Mouse (Mus musculus): ENCODE data around the gene Supt5.

Gene Supt5

DNA sequence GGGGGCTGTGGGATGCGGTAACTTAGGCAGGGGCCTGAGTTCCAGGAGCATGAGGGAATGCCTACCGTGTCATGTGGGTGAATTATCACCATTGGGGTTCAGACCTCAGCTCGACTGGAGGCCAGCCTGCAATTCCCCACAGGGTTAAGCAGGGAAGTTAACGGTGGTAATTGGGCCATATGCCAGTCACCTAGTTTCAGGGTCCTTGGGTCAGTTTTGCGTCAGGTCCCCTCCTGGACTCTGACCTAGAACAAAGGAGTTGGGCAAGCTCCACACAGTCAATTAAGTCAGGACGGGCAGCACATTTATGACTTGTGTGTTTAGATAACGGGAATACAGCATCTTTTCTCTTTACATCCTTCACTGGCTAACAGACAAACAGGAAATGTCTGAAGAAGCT lies 2.8 kb upstream of the Supt5 start:
- TF ChIP-seq GATA4 (IDR thresholded peaks at IDR 0.05; ENCODE audit: insufficient replicate concordance, low read length), result no peak

- TF ChIP-seq GATA4 (IDR thresholded peaks at IDR 0.05; ENCODE audit: insufficient replicate concordance, low read length), result no peak
These were observed 819 bp upstream of the Supt5 start for GRCm38 (mm10) chr7:28339213-28339917.

- no peak for TF ChIP-seq GATA4 (IDR thresholded peaks at IDR 0.05; ENCODE audit: insufficient replicate concordance, low read length)
These were observed 3.1 kb downstream of the Supt5 start for GRCm38 (mm10) chr7:28335471-28335870.

DNA sequence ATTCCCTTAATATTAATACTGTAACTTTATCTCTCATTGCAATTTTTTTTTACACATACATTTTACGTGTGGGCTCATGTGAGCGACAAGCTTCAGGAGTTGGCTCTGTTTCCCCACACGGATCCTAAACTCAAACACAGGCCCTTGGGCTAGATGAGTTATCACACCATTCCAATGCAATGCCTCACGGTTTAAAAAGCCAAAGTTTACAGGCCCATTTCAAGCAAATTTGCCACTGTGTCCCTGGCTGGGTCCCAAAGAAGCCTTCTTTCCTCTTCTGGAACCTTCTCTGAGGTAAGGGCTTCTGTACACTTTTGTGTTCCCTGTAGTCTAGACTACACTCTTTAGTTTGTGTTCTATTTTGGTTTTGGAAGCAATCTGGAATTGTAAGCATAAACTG lies 4.0 kb downstream of the Supt5 start:
- no peak for TF ChIP-seq GATA4 (IDR thresholded peaks at IDR 0.05; ENCODE audit: insufficient replicate concordance, low read length)

DNA sequence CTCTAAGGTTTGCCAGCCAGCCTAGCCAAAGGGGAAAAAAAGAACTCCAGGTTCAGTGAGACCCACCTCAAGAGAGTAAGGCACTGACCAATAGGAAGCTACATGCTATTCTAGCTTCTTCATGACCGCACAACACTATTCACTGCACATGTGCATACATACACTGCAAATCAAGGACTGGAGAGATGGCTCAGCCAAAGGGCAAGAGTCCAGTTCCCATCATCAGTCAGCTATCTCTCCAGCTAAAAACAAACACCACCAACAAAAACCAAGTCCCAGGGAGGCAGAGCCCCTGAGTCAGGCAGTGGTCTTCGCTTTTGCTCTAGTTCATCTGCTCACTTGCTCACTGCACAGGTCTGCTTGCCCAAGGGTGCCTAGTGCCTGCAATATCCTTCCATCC lies 10.3 kb downstream of the Supt5 start:
- no peak for TF ChIP-seq GATA4 (IDR thresholded peaks at IDR 0.05; ENCODE audit: insufficient replicate concordance, low read length)

DNA sequence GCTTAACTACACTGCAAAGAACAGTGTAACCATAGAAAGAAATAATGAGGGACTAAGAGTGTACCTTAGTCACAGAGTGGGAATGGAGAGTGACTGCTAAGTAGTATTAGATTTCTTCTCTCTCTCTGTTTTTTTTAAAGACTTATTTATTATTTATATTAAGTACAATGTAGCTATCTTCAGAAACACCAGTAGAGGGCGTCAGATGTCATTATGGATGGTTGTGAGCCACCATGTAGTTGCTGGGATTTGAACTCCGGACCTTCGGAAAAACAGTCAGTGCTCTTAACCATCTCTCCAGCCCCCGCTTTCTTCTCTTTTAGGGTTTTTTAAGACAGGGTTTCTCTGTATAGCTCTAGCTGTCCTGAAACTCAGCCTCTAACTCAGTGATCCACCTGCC lies 12.1 kb downstream of the Supt5 start:
- TF ChIP-seq GATA4 (IDR thresholded peaks at IDR 0.05; ENCODE audit: insufficient replicate concordance, low read length), result no peak

DNA sequence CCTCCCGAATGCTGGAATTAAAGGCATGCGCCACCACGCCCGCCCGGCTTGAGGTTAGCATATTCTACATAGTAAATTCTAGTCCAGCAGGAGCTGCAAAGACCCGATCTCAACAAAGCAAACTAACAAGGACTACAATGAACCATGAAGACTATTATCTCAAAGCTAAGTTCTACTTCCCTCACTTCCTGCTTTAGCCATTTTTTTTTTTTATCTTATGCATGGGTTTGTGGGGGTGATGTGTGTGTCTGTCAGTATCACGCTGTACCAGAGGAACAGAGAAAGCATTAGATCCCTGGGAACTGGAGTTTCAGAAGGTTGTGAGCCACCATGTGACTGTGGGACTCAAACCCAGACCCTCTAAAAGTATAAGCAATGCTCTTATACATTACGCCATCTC lies 13.3 kb downstream of the Supt5 start:
- TF ChIP-seq GATA4 (IDR thresholded peaks at IDR 0.05; ENCODE audit: insufficient replicate concordance, low read length), result no peak

DNA sequence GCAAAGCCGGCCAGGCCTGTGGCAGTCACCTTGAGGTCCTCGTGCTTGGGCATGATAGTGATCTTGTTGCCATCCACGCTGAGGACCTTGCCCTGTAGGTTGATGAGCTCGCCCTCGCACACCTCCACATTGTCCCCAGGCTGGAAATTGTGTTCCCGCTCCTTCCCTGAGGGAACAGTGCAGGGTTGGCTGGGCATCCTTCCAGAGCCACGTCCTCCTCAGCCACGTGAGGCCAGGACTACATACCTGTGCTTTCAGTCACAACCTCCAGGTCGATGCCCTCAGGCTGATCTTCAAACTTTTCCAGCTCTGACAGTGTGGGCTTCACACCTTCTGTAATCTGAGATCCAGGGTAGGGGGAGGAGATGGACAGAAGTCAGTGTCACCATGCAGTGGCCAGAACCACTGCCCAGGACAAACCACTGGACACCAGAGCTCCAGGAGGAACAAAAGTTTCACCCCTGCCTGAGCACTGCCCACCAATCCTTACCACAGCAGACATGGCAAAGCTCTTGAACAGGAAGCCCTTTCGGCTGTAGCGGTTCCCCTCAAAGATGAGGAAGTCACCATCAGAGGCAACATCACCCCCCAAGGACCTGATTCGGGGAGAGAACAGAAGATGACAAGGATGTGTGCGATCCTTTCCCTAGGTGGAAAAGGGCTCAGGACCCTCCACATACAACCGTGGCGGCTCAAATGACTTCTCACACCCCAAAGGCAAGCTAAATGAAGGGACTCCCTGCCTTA lies 16.4 kb downstream of the Supt5 start:
- TF ChIP-seq GATA4 (IDR thresholded peaks at IDR 0.05; ENCODE audit: insufficient replicate concordance, low read length), result no peak

DNA sequence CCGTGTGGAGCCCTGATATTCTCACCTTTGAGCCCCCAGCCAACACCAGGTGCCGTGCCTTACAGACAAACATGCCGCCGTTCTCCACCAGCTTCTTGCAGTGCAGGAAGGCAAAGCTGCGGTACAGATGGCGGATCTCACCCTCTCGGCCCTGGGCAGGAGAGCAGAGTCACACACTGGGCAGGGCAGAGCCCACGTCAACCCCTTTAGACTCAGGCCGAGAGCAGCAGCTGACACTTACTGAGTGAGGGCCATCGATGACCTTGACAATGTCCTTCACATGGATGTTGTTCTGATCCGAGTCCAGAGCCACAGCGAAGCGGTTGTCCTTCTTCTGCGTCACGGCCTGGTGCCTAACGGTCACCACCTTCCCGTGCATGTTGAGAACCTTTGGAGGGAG lies 19.8 kb downstream of the Supt5 start:
- TF ChIP-seq GATA4 (IDR thresholded peaks at IDR 0.05; ENCODE audit: insufficient replicate concordance, low read length), result no peak

DNA sequence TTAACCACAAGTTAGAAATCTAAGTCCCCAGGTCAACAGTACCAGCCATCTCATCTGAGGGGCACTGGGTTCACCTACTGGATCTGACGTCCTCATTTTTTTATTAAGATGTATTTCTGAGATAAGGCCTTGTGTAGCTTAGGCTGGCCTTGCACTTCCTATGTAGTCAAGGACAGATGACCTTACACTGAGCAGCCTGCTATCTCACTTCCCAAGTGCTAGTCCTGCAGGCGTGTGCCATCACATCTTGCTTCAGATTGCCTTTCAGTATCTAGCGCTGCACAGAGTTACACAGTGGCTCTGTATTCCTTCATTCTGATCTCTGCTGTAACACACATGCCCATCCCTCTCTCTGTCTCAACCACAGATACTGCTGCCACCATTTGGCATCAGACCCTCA lies 20.5 kb downstream of the Supt5 start:
- no peak for TF ChIP-seq GATA4 (IDR thresholded peaks at IDR 0.05; ENCODE audit: insufficient replicate concordance, low read length)

GRCm38 (mm10) chr7:28311926-28312543 lies 26.5 kb downstream of the Supt5 start, which contains the start of gene Timm50:
Timm50 (minus strand) TSS chr7:28312072.
- TF ChIP-seq GATA4 (IDR thresholded peaks at IDR 0.05; ENCODE audit: insufficient replicate concordance, low read length), result no peak; the same call in 1 of the 2 replicates

DNA sequence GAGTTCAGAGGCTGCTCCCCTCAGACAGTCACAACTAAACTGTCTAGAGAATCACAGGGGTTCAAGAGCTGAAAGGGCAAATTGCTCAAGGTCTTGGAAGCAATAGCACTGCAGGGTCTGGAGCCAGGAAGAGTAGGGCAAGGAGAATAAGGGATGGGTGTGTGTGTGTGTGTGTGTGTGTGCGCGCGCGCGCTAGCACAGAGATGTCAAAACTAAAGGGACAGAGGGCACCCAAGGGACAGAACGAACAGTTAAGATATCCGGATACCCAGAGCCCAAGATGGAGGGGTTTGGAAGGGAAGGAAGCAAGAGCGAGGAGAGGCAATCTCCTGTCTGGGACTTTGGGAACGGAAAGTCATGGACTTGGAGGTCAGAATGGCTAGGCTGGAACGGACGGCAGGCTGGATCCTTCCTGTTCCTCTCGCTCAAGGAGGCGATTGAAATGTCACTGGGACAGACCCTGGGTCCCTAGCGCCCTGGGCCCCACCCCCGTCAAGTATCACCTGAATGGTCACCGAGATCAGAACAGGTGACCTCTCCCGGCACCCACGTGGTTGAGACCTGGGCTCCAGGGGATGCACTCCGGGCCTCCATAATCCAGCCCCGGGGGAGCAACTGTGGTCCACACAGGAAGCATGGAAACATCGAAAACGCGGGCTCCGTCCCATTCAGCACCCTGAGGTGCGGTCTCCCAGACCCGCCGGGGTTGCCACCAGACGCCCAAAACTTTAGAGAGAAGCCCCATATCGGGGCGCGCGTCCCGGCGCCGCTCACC lies 27.2 kb downstream of the Supt5 start:
- TF ChIP-seq GATA4 (IDR thresholded peaks at IDR 0.05; ENCODE audit: insufficient replicate concordance, low read length), result no peak

DNA sequence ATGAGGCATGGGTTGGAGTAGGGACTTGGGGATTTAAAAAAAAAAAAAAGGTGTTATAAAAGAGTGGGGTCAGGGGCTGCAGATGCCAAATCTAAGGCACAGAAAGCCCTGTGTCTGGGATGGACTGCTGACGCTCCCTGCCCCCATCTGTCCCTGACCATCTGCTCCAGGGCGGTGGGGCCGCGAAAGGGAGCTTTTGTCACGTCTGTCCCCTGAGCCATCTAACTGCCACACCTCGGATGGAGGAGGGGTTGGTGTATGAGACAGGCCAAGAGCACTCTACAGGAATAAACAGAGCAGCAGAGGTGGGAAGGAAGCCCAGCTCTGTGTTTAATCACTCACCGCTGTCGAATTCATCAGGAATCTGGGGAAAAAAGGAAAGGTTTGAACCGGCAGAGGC lies 28.8 kb downstream of the Supt5 start:
- no peak for TF ChIP-seq GATA4 (IDR thresholded peaks at IDR 0.05; ENCODE audit: insufficient replicate concordance, low read length)

- no peak for TF ChIP-seq GATA4 (IDR thresholded peaks at IDR 0.05; ENCODE audit: insufficient replicate concordance, low read length)
These were observed 32.3 kb downstream of the Supt5 start for GRCm38 (mm10) chr7:28306216-28306615.

GRCm38 (mm10) chr7:28305641-28306040 lies 32.9 kb downstream of the Supt5 start:
- no peak for TF ChIP-seq GATA4 (IDR thresholded peaks at IDR 0.05; ENCODE audit: insufficient replicate concordance, low read length)

Data from liver, adult (tissue).